Mouse (Mus musculus) kidney, adult 10 weeks (tissue): ENCODE measurements around the gene Ubn2. TPM values are rescaled to one million over a fixed set of nuclear protein-coding genes. Genes with fewer than 3 reads are reported as not detected.

Experiments used
- polyA plus RNA-seq: library from polyadenylated mRNA; stranded (reverse); fragments of 350-450 nt; fragmentation: Illumina TruSeq; extraction: RNeasy Lipid Tissue Mini Kit (QIAGEN cat#74804); gene quantifications from one replicate; pipeline ENCODE4 v1.2.3, GENCODE M21; 2014; ENCODE audit warnings: low read depth, low replicate concordance

Ubn2 gene
- polyA plus RNA-seq: 23.2 TPM

DNA sequence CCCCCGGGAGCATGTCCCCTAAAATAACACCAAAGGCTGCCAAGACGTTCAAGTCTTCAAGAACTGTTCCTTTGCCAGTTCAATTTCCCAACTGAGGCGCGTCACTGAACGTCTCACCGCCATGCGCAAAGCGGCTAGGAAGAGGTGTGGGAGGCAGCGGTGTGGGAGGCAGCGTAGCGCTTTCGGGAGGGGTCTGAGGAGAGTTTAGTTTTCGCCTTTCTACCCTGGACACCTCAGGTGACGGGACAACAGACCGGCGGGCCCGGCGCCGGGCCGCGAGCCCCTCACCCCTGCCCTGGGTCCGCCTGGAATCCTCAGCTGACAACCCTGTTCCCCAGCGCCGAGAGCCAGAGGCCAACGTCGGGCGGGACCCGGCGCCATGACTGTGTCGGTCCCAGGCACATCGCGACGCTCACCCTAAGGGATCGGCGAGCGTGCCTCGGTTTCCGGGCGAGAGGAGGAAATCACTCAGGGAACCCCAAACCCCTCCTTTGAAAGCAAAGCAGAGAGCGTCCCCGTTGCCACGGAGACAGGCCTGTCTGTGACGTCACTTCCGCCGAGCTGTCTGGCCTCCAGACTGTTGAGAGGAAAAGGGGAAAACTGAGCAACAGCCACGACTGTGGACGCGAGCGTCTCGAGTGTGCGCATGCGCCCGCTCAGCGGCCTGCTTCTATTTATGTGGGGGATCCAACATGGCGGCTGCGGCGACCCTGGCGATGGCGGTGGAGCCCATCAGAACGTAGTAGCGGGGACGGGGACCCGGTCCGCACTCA, at the start of gene Ubn2:
Gene Ubn2 (plus strand): TSS at position 690 of the 773 bp plus-strand sequence.

DNA sequence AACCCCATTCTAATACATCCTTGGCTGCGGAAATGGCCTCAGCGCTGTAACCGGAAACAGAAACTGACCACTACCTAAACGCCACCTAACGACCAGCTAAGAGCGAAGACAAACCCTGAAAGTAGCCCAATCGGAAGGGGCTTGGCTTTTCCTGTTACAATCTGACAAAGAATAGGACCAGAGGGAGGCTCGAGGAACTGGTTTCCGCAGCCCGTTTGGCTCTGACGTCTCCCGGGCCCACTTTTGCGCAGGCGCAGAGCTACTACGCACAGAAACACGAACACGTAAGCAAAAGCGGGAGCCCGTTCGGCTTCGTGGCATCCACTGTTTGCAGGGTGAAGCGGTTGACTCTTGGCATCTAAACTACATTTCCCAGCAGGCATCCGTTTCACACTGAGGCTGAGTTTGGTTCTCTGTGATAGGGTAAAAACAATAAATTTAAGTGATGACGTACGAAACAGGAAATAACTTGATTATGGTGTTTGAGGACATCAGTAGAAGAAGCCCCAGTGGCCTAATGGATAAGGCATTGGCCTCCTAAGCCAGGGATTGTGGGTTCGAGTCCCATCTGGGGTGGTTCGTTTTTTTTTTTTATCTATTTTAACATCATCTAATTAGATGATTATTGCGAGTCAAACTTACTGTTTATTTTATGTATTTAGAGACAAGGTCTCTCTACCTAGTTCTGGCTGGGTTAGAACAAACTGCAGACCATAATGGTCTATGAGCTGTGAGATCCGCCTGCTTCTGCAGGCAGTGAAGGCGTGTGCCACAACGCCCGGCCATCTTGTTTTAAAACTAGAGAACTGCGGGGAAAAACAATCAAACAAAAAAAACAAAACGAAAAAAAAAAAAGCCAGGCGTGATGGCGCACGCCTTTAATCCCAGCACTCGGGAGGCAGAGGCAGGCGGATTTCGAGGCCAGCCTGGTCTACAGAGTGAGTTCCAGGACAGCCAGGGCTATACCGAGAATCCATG, 100.0 kb downstream of the Ubn2 start, which contains the start of gene Fmc1:
Gene Fmc1 (plus strand): TSS at position 75 of the 978 bp plus-strand sequence.

DNA sequence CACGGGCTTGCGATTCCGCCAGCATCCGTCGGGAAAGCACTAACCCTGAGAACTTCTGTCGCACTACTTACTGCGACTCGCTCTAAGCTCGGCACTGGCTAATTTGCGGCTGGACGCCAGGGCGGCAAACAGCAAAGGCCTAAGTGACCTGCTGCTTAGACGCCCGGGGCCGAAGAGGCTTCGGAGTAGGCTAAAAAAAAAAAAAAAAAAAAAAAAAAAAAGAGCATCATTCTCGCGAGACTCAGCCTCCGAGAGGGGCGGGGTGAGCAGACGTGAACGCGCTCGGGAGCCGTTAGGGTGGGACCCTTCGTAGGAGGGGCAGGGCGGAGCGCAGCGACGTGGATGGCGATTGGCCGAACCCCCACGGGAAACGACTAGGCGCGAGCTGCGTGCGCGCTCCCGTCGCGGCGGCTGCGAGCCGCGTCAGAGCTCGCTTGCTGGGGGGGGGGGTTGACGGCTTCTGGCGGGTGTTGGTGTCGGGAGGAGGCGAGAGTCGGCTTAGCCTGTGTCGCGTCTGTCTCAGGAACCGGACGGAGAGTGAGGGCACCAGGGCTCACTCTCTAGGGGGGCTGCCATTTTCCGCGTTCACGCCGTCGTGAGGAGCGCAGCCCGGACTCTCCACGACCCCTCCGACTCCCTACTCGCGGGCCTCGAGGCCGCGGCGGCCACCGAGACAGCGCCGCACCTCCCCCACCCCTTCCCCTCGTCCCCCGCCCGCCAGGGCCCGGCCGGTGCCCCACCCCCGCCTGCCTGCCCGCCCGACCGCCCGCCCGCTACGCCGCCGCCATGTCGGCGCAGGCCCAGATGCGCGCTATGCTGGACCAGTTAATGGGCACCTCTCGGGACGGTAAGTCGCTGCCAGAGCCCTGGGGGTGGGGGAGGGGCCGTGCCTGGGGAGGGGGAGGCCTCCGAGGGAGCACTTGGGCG, 117.6 kb downstream of the Ubn2 start, which contains the start of gene Luc7l2:
Gene Luc7l2 (plus strand): TSS at position 273 of the 927 bp plus-strand sequence.

Other genes with a start within 250 kb of the Ubn2 start
- gene D630045J12Rik, start 179.9 kb upstream of the Ubn2 start, polyA plus RNA-seq: 24.4 TPM
- 2.1 TPM for gene Zc3hav1l, start 134.7 kb upstream of the Ubn2 start, polyA plus RNA-seq
- gene Zc3hav1, start 79.3 kb upstream of the Ubn2 start, polyA plus RNA-seq: 20.2 TPM
- 11.8 TPM for gene Ttc26, start 52.5 kb upstream of the Ubn2 start, polyA plus RNA-seq
- gene Fmc1, start 99.6 kb downstream of the Ubn2 start, polyA plus RNA-seq: 3.6 TPM
- 197 TPM for gene Luc7l2, start 117.4 kb downstream of the Ubn2 start, polyA plus RNA-seq
- gene Klrg2, start 203.3 kb downstream of the Ubn2 start, polyA plus RNA-seq: 0.24 TPM
- gene Clec2l, start 229.1 kb downstream of the Ubn2 start, polyA plus RNA-seq: not detected